Comparison of ENCODE assay signal across 8 mouse cellular contexts in genomic region chr12:35831268-35831667, GRCm38 (mm10).
DNase-seq lines count a peak whose midpoint lies in the region; ATAC-seq and TF ChIP-seq lines count a peak whose summit lies in the region.

No protein-coding gene starts in this region.

- TF ChIP-seq EP300 in liver, postnatal 0 days (IDR thresholded peaks at IDR 0.05; ENCODE audit: low read depth) = no peak

- no peak overlapping the region for H3K9ac ChIP-seq in liver, postnatal 0 days (replicated peaks)
- no peak overlapping the region for H3K9ac ChIP-seq in kidney, embryonic 16.5 days (replicated peaks; ENCODE audit: low read length)

- H3K27ac ChIP-seq in liver, postnatal 0 days (ENCODE audit: low read depth) = no peak overlapping the region
- H3K27ac ChIP-seq in embryonic facial prominence, embryonic 10.5 days (replicated peaks) = no peak overlapping the region
- H3K27ac ChIP-seq in kidney, embryonic 16.5 days (ENCODE audit: low read length) = no peak overlapping the region
- H3K27ac ChIP-seq in midbrain, embryonic 10.5 days (replicated peaks) = no peak overlapping the region

- no peak for ATAC-seq in liver, postnatal 0 days
- ATAC-seq in kidney, embryonic 16.5 days (ENCODE audit: low FRiP score, low TSS enrichment) = peak; percentile 65; the same call in 1 of the 2 replicates

- DNase-seq in adrenal gland, adult (ENCODE audit: inconsistent age in 2 of 2, low spot score in 1 of 2) = peak; percentile 13 to 67
- no peak for DNase-seq in adrenal gland, postnatal 4 days (ENCODE audit: low spot score in 2 of 2)
- no peak for DNase-seq in liver, postnatal 0 days
- DNase-seq in liver = no peak
- peak; percentile 37 for DNase-seq in embryonic facial prominence, embryonic 10.5 days (ENCODE audit: low spot score)
- DNase-seq in midbrain, embryonic 10.5 days (ENCODE audit: low spot score) = peak; percentile 20
- DNase-seq in thymus, postnatal 25 days = peak; percentile 29

- H3K4me2 ChIP-seq in liver, postnatal 0 days (ENCODE audit: low read depth, low read length) = no peak overlapping the region
- H3K4me2 ChIP-seq in kidney, embryonic 16.5 days (replicated peaks; ENCODE audit: low read depth, low read length) = peak overlapping the region; percentile 18; the same call in 1 of the 2 replicates

- H3K9me3 ChIP-seq in liver, postnatal 0 days (ENCODE audit: low read length) = no peaks in the 10 kb centered on the region
- no peaks in the 10 kb centered on the region for H3K9me3 ChIP-seq in embryonic facial prominence, embryonic 10.5 days
- no peaks in the 10 kb centered on the region for H3K9me3 ChIP-seq in kidney, embryonic 16.5 days (ENCODE audit: low read length)
- H3K9me3 ChIP-seq in midbrain, embryonic 10.5 days (replicated peaks) = no peaks in the 10 kb centered on the region

- no peak overlapping the region for H3K4me3 ChIP-seq in liver, postnatal 0 days (ENCODE audit: low read depth, low read length)
- no peak overlapping the region for H3K4me3 ChIP-seq in embryonic facial prominence, embryonic 10.5 days
- no peak overlapping the region for H3K4me3 ChIP-seq in kidney, embryonic 16.5 days (ENCODE audit: low read length)
- no peak overlapping the region for H3K4me3 ChIP-seq in midbrain, embryonic 10.5 days

- H3K4me1 ChIP-seq in liver, postnatal 0 days (ENCODE audit: insufficient read depth) = 0 out of 2 replicates have a peak, but pooled peaks cover 2% of the 10 kb centered on the region
- peaks cover 4% of the 10 kb centered on the region; the same call in 1 of the 2 replicates for H3K4me1 ChIP-seq in embryonic facial prominence, embryonic 10.5 days
- peaks cover 9% of the 10 kb centered on the region for H3K4me1 ChIP-seq in kidney, embryonic 16.5 days (ENCODE audit: insufficient read depth, low read length)
- H3K4me1 ChIP-seq in midbrain, embryonic 10.5 days = no peaks in the 10 kb centered on the region

- 10% methylated on average over 5 of the region's 5 CpGs for WGBS in liver, postnatal 0 days (ENCODE audit: insufficient replicate concordance)
- WGBS in embryonic facial prominence, embryonic 10.5 days = 24% methylated on average over 5 of the region's 5 CpGs
- 5% methylated on average over 5 of the region's 5 CpGs for WGBS in kidney, embryonic 16.5 days
- 36% methylated on average over 5 of the region's 5 CpGs for WGBS in midbrain, embryonic 10.5 days

- H3K27me3 ChIP-seq in liver, postnatal 0 days (ENCODE audit: insufficient read depth, low read length) = no peaks in the 10 kb centered on the region
- H3K27me3 ChIP-seq in embryonic facial prominence, embryonic 10.5 days (replicated peaks; ENCODE audit: low read depth, poor library complexity, severe bottlenecking) = no peaks in the 10 kb centered on the region
- H3K27me3 ChIP-seq in kidney, embryonic 16.5 days (ENCODE audit: insufficient read depth, low read length) = no peaks in the 10 kb centered on the region
- H3K27me3 ChIP-seq in midbrain, embryonic 10.5 days (ENCODE audit: low read depth, poor library complexity, severe bottlenecking) = no peaks in the 10 kb centered on the region

- peak; percentile 84 for TF ChIP-seq CTCF in liver, postnatal 0 days (IDR thresholded peaks at IDR 0.05; ENCODE audit: low read depth)

- no peaks in the 10 kb centered on the region for H3K36me3 ChIP-seq in liver, postnatal 0 days (replicated peaks; ENCODE audit: insufficient read depth, low read length)
- no peaks in the 10 kb centered on the region for H3K36me3 ChIP-seq in embryonic facial prominence, embryonic 10.5 days (replicated peaks)
- H3K36me3 ChIP-seq in kidney, embryonic 16.5 days (ENCODE audit: insufficient read depth, low read length) = no peaks in the 10 kb centered on the region
- H3K36me3 ChIP-seq in midbrain, embryonic 10.5 days = no peaks in the 10 kb centered on the region

Comparison
In these comparisons a context has a peak if more than half of its experiments do, and no peak if none do; other contexts are left out.
1. DNase-seq: peak in adrenal gland, adult (2 of 2), embryonic facial prominence, embryonic 10.5 days (single experiment), midbrain, embryonic 10.5 days (single experiment) and thymus, postnatal 25 days (single experiment); none in adrenal gland, postnatal 4 days (0 of 2), liver, postnatal 0 days (single experiment) and liver (single experiment).